Mouse (Mus musculus) stomach, embryonic 14.5 days (tissue): Measurements from ENCODE around the gene Rngtt. TPM values are rescaled to one million over a fixed set of nuclear protein-coding genes. Genes with fewer than 3 reads are reported as not detected.
A peak's percentile ranks its signal among the peaks of the same experiment; 100 is the strongest.

Experiments used
- ATAC-seq: fragments of 200-750 bp; cut with Nextera tagmentation; 2 replicates; pipeline ENCODE4 v1.8.0; 2017; ENCODE audit warnings: low read depth, moderate TSS enrichment; ENCODE audit not compliant: insufficient number of reproducible peaks, insufficient read depth, low FRiP score
- H3K27ac ChIP-seq: fragments of 300-500 bp; sonication (generic); 2 replicates; pipeline ENCODE4 v1.5.1; 2014; ENCODE audit warnings: mild to moderate bottlenecking, low read length, moderate library complexity, mixed read lengths
- H3K27me3 ChIP-seq: fragments of 300-500 bp; sonication (generic); 2 replicates; pipeline ENCODE4 v1.6.1; 2014; ENCODE audit warnings: low read length, control low read depth, mixed read lengths; ENCODE audit not compliant: control insufficient read depth, insufficient read depth
- H3K36me3 ChIP-seq: fragments of 300-500 bp; sonication (generic); 2 replicates; pipeline ENCODE4 v1.6.1; 2014; ENCODE audit warnings: mild to moderate bottlenecking, control low read depth, low read length, moderate library complexity, mixed read lengths; ENCODE audit not compliant: control insufficient read depth, insufficient read depth
- H3K4me1 ChIP-seq: fragments of 300-500 bp; sonication (generic); 2 replicates; pipeline ENCODE4 v1.6.1; 2014; ENCODE audit warnings: low read length, control low read depth, mixed read lengths; ENCODE audit not compliant: control insufficient read depth, insufficient read depth
- H3K4me2 ChIP-seq: fragments of 300-500 bp; sonication (generic); replicated peaks from 2 replicates; pipeline ENCODE4 v1.6.1; 2014; ENCODE audit warnings: low read depth, low read length, control low read depth
- H3K4me3 ChIP-seq: fragments of 300-500 bp; sonication (generic); 2 replicates; pipeline ENCODE4 v1.5.1; 2014; ENCODE audit warnings: low read depth, low read length, control low read depth
- H3K9ac ChIP-seq: fragments of 300-500 bp; sonication (generic); replicated peaks from 2 replicates; pipeline ENCODE4 v1.6.1; 2014; ENCODE audit warnings: low read depth, mild to moderate bottlenecking, control low read depth, low read length, moderate library complexity, mixed read lengths
- H3K9me3 ChIP-seq: fragments of 300-500 bp; sonication (generic); 2 replicates; pipeline ENCODE4 v1.6.1; 2016; ENCODE audit warnings: low read depth, low read length, control low read depth; ENCODE audit not compliant: control insufficient read depth
- WGBS: fragments of 180-500 bp; shearing (Covaris S2); extraction: QIAGEN DNeasy Blood & Tissue Kit; methylation state at CpG from one replicate; pipeline ENCODE4 v1.1.7; 2014; 5-methylcytosine and 5-hydroxymethylcytosine counted together
- polyA plus RNA-seq: library from polyadenylated mRNA; unstranded; fragments of >200 nt; fragmentation: Nextera tagmentation; extraction: Ambion mirVana; gene quantifications from 2 replicates; pipeline ENCODE4 v1.2.1, GENCODE M21; 2014

Gene Rngtt
- polyA plus RNA-seq, 1 experiment from 2014 or later = 28.0 TPM

GRCm38 (mm10) chr4:33497657-33498056, 187.5 kb downstream of the Rngtt start:
- Histone ChIP-seq H3K4me1 (0 out of 2 replicates have a peak, but pooled peaks cover 3% of the 10 kb centered on the region), H3K27ac (no peak overlapping the region)
- no peak for ATAC-seq

DNA sequence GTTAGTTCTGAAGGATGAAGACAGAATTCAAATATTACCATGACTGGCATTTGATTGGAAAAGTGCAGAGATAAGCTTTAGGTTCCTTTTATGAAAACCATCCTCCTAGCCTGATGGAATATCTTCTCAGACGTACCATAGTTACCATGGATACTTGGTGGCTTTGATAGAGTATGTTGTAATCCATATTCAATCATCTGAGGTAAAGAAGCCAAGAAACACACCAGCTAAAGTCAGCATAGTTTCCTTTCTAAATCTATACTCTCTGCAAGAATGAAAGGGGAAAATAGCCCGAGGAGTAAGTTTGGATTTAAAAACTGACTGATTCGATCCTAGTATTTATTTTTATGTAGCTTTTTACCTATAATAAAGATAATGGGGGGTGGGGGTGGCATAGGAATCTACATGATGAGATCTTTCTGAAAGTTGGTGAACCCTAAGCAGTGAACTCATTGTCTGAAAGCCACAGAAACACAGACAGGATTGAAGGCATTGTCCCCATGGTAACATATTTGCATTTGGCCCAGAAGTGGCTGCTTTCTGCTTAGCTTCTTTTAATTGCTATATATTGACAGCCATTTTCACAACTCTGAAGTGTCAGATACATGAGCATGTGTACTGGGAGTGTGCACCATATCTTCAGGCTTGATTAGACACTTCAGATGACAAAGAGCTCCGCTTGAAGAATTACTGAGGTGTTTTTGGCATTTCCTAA, 188.2 kb downstream of the Rngtt start:
- Histone ChIP-seq H3K4me3 (no peak overlapping the region), H3K27ac (no peak overlapping the region), H3K4me1 (0 out of 2 replicates have a peak, but pooled peaks cover 3% of the 10 kb centered on the region), H3K36me3 (no peaks in the 10 kb centered on the region; the same call in 1 of the 2 replicates), H3K9me3 (no peaks in the 10 kb centered on the region), H3K9ac (no peak overlapping the region), H3K27me3 (no peaks in the 10 kb centered on the region), H3K4me2 (no peak overlapping the region)
- 82% methylated on average over 4 of the region's 4 CpGs for WGBS
- ATAC-seq = no peak

More at GRCm38 (mm10) chr4:33497657-33498056, 187.5 kb downstream of the Rngtt start:
- Histone ChIP-seq H3K9ac (no peak overlapping the region), H3K36me3 (no peaks in the 10 kb centered on the region; the same call in 1 of the 2 replicates), H3K4me2 (no peak overlapping the region), H3K4me3 (no peak overlapping the region), H3K9me3 (no peaks in the 10 kb centered on the region), H3K27me3 (no peaks in the 10 kb centered on the region)

GRCm38 (mm10) chr4:33506638-33507037, 196.5 kb downstream of the Rngtt start:
- H3K27ac ChIP-seq = no peak overlapping the region
- H3K36me3 ChIP-seq = peaks cover 3% of the 10 kb centered on the region; the same call in 1 of the 2 replicates
- H3K4me3 ChIP-seq = no peak overlapping the region
- no peaks in the 10 kb centered on the region for H3K27me3 ChIP-seq
- H3K4me2 ChIP-seq = no peak overlapping the region
- H3K4me1 ChIP-seq = 0 out of 2 replicates have a peak, but pooled peaks cover 2% of the 10 kb centered on the region
- no peak for ATAC-seq
- no peaks in the 10 kb centered on the region for H3K9me3 ChIP-seq
- H3K9ac ChIP-seq = no peak overlapping the region

DNA sequence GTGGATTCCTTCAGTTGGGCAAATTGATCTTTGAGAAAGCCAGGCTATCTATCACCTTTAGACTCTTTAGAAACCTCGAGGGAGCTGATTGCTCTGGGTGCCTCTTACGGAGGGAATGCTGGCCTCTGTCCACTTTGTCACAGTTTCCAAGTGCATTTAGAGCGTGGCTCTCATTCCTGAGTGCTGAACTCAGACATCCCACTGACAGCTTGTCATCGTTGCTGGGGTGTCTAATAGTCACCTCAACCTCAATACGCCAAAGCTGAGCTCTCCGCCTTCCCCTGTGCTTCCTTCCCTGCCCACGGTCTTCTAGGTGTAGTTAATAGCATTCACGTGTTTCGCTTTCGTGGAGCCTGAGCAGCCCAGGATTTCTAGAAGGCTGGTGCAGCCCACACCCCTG, 200.4 kb downstream of the Rngtt start:
- Histone ChIP-seq H3K9me3 (no peaks in the 10 kb centered on the region), H3K36me3 (no peaks in the 10 kb centered on the region), H3K4me3 (no peak overlapping the region), H3K4me2 (no peak overlapping the region), H3K27ac (no peak overlapping the region), H3K9ac (no peak overlapping the region), H3K4me1 (0 out of 2 replicates have a peak, but pooled peaks cover 2% of the 10 kb centered on the region), H3K27me3 (no peaks in the 10 kb centered on the region)
- whole genome bisulfite sequencing = 56% methylated on average over 10 of the region's 10 CpGs
- no peak for ATAC-seq

DNA sequence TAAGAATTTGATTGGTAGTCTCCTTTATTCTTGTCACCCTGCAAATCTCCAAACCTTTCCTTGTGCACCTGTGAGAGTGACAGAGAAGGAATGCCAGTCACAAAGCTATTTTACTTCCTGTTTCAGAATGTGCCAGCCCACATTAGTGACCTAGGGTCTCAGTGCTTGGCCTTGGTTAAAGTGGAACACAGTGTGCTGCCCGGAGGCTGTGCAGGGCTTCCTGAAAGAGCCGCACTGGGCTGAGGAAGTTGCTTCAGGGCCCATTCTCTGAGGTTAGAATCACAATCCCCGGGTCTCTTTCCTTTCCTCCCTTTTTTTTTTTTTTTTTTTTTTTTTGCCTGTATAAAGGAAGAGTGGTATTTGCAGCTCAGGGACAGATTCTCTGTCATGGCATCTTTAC, 203.3 kb downstream of the Rngtt start:
- Histone ChIP-seq H3K9me3 (no peaks in the 10 kb centered on the region), H3K27me3 (no peaks in the 10 kb centered on the region), H3K36me3 (no peaks in the 10 kb centered on the region), H3K9ac (no peak overlapping the region), H3K4me2 (no peak overlapping the region), H3K4me1 (no peaks in the 10 kb centered on the region), H3K4me3 (no peak overlapping the region), H3K27ac (no peak overlapping the region)
- WGBS = 64% methylated on average over 3 of the region's 3 CpGs
- no peak for ATAC-seq

DNA sequence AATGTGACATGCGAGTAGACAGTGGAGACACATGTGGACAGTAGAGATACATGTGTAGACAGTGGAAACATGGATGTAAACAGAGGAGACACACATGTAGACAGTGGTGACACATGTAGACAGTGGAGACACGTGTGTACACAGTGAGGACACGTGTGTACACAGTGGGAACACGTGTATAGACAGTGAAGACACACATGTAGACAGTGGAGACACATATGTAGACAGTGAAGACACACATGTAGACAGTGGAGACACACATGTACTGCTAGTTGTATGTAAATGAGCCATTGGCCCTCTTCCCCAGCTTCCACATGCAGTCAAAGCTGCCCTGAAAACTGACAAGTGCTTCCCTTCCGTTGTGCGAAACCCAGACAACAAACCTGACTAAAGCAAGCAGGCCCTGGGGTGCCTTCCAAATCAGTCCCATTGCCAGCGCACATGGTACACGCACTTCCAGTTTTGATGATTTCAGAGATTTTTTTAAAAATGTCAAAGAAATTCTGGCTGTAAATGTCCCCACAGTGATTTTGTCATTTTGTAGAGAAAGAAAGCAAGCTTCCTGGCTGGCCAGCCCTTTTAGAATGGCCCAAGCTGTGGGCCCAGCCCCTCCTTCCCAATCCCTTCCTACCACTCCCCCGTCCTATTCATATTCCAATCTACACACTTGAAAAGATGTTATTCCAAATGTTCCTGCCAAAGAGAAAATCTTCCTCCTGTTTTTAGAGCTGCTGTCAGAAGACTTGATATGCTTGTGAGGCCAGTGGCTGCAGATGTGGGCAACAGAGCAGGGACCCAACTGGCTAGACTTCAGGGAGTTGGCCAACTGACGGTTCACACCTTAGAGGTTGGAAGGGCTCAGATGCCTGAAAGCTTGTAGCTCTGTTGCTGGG, 204.2 kb downstream of the Rngtt start:
- H3K27me3 ChIP-seq = no peaks in the 10 kb centered on the region
- H3K27ac ChIP-seq = no peak overlapping the region
- WGBS = 86% methylated on average over 10 of the region's 10 CpGs
- 0 out of 2 replicates have a peak, but pooled peaks have one; percentile 18 for ATAC-seq
- no peaks in the 10 kb centered on the region for H3K4me1 ChIP-seq
- H3K9me3 ChIP-seq = no peaks in the 10 kb centered on the region
- no peaks in the 10 kb centered on the region for H3K36me3 ChIP-seq
- H3K9ac ChIP-seq = no peak overlapping the region
- no peak overlapping the region for H3K4me3 ChIP-seq
- H3K4me2 ChIP-seq = no peak overlapping the region

DNA sequence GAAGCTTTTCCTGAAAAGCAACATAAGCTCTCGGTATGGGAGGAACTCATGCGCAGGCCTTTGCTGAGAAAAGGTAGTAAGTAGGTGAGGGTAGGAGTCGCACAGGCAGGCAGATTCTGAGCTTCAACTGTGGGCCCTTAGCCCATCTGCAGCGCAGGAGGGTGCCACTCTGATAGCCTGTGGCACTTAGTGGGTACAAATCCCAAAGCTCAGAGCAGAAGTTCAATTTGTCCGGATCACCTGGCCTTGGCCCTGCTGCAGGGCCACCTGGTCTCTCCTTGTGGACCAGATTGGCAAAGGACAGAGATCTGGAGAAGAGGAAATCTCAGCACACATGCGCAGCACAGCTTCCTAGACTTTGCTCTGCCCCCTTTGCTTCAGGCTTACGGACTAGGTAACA, 210.1 kb downstream of the Rngtt start:
- Histone ChIP-seq H3K4me1 (no peaks in the 10 kb centered on the region), H3K4me2 (no peak overlapping the region), H3K27me3 (no peaks in the 10 kb centered on the region), H3K9me3 (no peaks in the 10 kb centered on the region), H3K9ac (no peak overlapping the region), H3K27ac (no peak overlapping the region), H3K36me3 (no peaks in the 10 kb centered on the region), H3K4me3 (no peak overlapping the region)
- no peak for ATAC-seq
- 84% methylated on average over 7 of the region's 7 CpGs for WGBS

DNA sequence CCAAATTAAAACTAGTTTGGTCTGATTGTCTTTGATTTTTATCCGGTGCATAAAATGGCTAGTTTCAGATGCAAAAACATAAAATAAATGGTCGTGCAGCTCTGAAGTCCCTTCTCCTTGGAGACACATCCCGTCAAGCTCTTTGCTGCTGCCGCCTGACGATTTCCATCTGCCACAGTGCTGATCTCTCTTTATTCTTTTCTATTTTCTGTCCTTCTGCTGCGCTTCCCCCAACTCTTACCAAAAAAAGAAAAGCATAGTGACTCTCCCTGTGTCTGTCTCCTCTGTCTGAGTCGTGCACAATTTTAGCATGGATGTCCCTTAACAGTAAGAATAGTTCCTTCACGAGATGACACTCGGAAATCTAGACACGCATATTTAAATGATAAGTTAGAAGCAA, 210.8 kb downstream of the Rngtt start:
- Histone ChIP-seq H3K27me3 (no peaks in the 10 kb centered on the region), H3K4me3 (no peak overlapping the region), H3K4me2 (no peak overlapping the region), H3K36me3 (no peaks in the 10 kb centered on the region), H3K9ac (no peak overlapping the region), H3K27ac (no peak overlapping the region), H3K4me1 (no peaks in the 10 kb centered on the region), H3K9me3 (no peaks in the 10 kb centered on the region)
- ATAC-seq = no peak
- 61% methylated on average over 10 of the region's 10 CpGs for WGBS
